Mouse (Mus musculus) cerebellum, adult 8-10 months (tissue): ENCODE data around the gene Psmd11.

Experiments
- DNase-seq: peaks from one replicate; pipeline ENCODE4 v3.0.0; 2022

Psmd11 gene

GRCm38 (mm10) chr11:80483536-80484067 lies 55.2 kb downstream of the Psmd11 start:
- DNase-seq, result no peak

- DNase-seq, result peak; percentile 91
Observed at GRCm38 (mm10) chr11:80484191-80484791, 55.9 kb downstream of the Psmd11 start.

- peak; percentile 16 for DNase-seq
Observed at GRCm38 (mm10) chr11:80485120-80485551, 56.7 kb downstream of the Psmd11 start.

- peak; percentile 30 for DNase-seq
Observed at GRCm38 (mm10) chr11:80485622-80486206, 57.3 kb downstream of the Psmd11 start.

- no peak for DNase-seq
Observed at GRCm38 (mm10) chr11:80487904-80488587, 59.6 kb downstream of the Psmd11 start.

- DNase-seq, result peak; percentile 36
Observed at GRCm38 (mm10) chr11:80489172-80489881, 60.9 kb downstream of the Psmd11 start.

- no peak for DNase-seq
Observed at GRCm38 (mm10) chr11:80489882-80490196, 61.4 kb downstream of the Psmd11 start.

- no peak for DNase-seq
Observed at GRCm38 (mm10) chr11:80490831-80491230, 62.4 kb downstream of the Psmd11 start.

- DNase-seq, result no peak
Observed at GRCm38 (mm10) chr11:80493186-80493585, 64.8 kb downstream of the Psmd11 start.

GRCm38 (mm10) chr11:80494852-80495251 lies 66.4 kb downstream of the Psmd11 start:
- DNase-seq, result no peak

GRCm38 (mm10) chr11:80495972-80496371 lies 67.6 kb downstream of the Psmd11 start:
- DNase-seq, result no peak

GRCm38 (mm10) chr11:80496640-80497039 lies 68.2 kb downstream of the Psmd11 start:
- DNase-seq, result no peak

- no peak for DNase-seq
Observed at GRCm38 (mm10) chr11:80497225-80497919, 69.0 kb downstream of the Psmd11 start.

GRCm38 (mm10) chr11:80498328-80499070 lies 70.1 kb downstream of the Psmd11 start:
- DNase-seq, result no peak

- no peak for DNase-seq
Observed at GRCm38 (mm10) chr11:80499550-80499952, 71.1 kb downstream of the Psmd11 start.

- no peak for DNase-seq
Observed at GRCm38 (mm10) chr11:80503281-80503680, 74.9 kb downstream of the Psmd11 start.

- peak; percentile 17 for DNase-seq
Observed at GRCm38 (mm10) chr11:80503726-80504452, 75.5 kb downstream of the Psmd11 start.

- DNase-seq, result no peak
Observed at GRCm38 (mm10) chr11:80504519-80505385, 76.3 kb downstream of the Psmd11 start.

GRCm38 (mm10) chr11:80505581-80505980 lies 77.2 kb downstream of the Psmd11 start:
- DNase-seq, result no peak

GRCm38 (mm10) chr11:80506483-80506882 lies 78.1 kb downstream of the Psmd11 start:
- DNase-seq, result no peak
